Comparison of ENCODE assay signal across 8 mouse cellular contexts in genomic region chr8:111536978-111537764, GRCm38 (mm10). TPM values are rescaled to one million over a fixed set of nuclear protein-coding genes. Genes with fewer than 3 reads are reported as not detected.
A peak's percentile ranks its signal among the peaks of the same experiment; 100 is the strongest.
DNase-seq lines count a peak whose midpoint lies in the region; ATAC-seq lines count a peak whose summit lies in the region.

No protein-coding gene starts in this region.

- peak overlapping the region; percentile 95 for H3K4me3 ChIP-seq in forebrain, embryonic 12.5 days (replicated peaks)
- H3K4me3 ChIP-seq in hindbrain, embryonic 14.5 days (replicated peaks; ENCODE audit: low read length): peak overlapping the region; percentile 99

- H3K9ac ChIP-seq in forebrain, embryonic 12.5 days: peak overlapping the region; percentile 96
- H3K9ac ChIP-seq in hindbrain, embryonic 14.5 days: peak overlapping the region; percentile 100

- H3K36me3 ChIP-seq in forebrain, embryonic 12.5 days (replicated peaks): 0 out of 2 replicates have a peak, but pooled peaks cover 3% of the 10 kb centered on the region
- peaks cover 4% of the 10 kb centered on the region; the same call in 1 of the 2 replicates for H3K36me3 ChIP-seq in hindbrain, embryonic 14.5 days (replicated peaks; ENCODE audit: control insufficient read depth, insufficient read depth)

- peak overlapping the region; percentile 96 for H3K27ac ChIP-seq in forebrain, embryonic 12.5 days
- peak overlapping the region; percentile 96 for H3K27ac ChIP-seq in hindbrain, embryonic 14.5 days

- ATAC-seq in forebrain, embryonic 12.5 days (ENCODE audit: low FRiP score): peak; percentile 57
- ATAC-seq in hindbrain, embryonic 14.5 days (ENCODE audit: low FRiP score): peak; percentile 58

- DNase-seq in ES-CJ7 (ENCODE audit: low read depth, low spot score): peak; percentile 47
- peak; percentile 48 for DNase-seq in cerebellum, adult 11 months
- DNase-seq in hindbrain, embryonic 14.5 days (ENCODE audit: low spot score): no peak
- peak; percentile 37 to 50 for DNase-seq in left cerebral cortex, adult 18-20 months (ENCODE audit: low spot score in 2 of 2)
- DNase-seq in lung, postnatal 36 days: peak; percentile 61
- peak; percentile 59 to 63 for DNase-seq in right cerebral cortex, adult 2 months (ENCODE audit: low spot score in 2 of 2)
- DNase-seq in urinary bladder, adult 2 months (ENCODE audit: low spot score): peak; percentile 41

- H3K4me1 ChIP-seq in forebrain, embryonic 12.5 days: peaks cover 39% of the 10 kb centered on the region
- peaks cover 32% of the 10 kb centered on the region for H3K4me1 ChIP-seq in hindbrain, embryonic 14.5 days (replicated peaks; ENCODE audit: control insufficient read depth, insufficient read depth, low read length)

- H3K4me2 ChIP-seq in forebrain, embryonic 12.5 days: peak overlapping the region; percentile 86
- H3K4me2 ChIP-seq in hindbrain, embryonic 14.5 days (replicated peaks): peak overlapping the region; percentile 77

- no peaks in the 10 kb centered on the region for H3K9me3 ChIP-seq in forebrain, embryonic 12.5 days
- no peaks in the 10 kb centered on the region for H3K9me3 ChIP-seq in hindbrain, embryonic 14.5 days (ENCODE audit: control insufficient read depth, low read length)

- no peaks in the 10 kb centered on the region for H3K27me3 ChIP-seq in forebrain, embryonic 12.5 days
- no peaks in the 10 kb centered on the region for H3K27me3 ChIP-seq in hindbrain, embryonic 14.5 days (ENCODE audit: control insufficient read depth, insufficient read depth, low read length)

- WGBS in forebrain, embryonic 12.5 days: under 1% methylated on average over 58 of the region's 64 CpGs
- 1% methylated on average over 62 of the region's 64 CpGs for WGBS in hindbrain, embryonic 14.5 days

RNA-seq across cellular contexts. Expression of gene Znrf1, which starts 1.3 kb away (rescaled TPM):
- 71.8 and 73.8 TPM in 2 replicates for polyA plus RNA-seq in forebrain, embryonic 12.5 days (2016; fragmentation: Nextera tagmentation; extraction: Ambion mirVana)
- polyA plus RNA-seq in hindbrain, embryonic 14.5 days (2014; fragmentation: Nextera tagmentation; extraction: Ambion mirVana): 108 and 116 TPM in 2 replicates
- 100 to 1,000 TPM; 144 to 151 TPM for total RNA-seq in left cerebral cortex, adult 18-20 months (2021)
- polyA plus RNA-seq in urinary bladder, adult 2 months (2012; rRNA removed): 74.4 and 89.9 TPM in 2 replicates

RNA-seq across cellular contexts. Expression of gene Wdr59, which starts 15.3 kb away (rescaled TPM):
- polyA plus RNA-seq in forebrain, embryonic 12.5 days (2016; fragmentation: Nextera tagmentation; extraction: Ambion mirVana): 5.7 and 5.9 TPM in 2 replicates
- polyA plus RNA-seq in hindbrain, embryonic 14.5 days (2014; fragmentation: Nextera tagmentation; extraction: Ambion mirVana): 6.5 and 6.6 TPM in 2 replicates
- 10 to 100 TPM; 18.1 to 20.0 TPM for total RNA-seq in left cerebral cortex, adult 18-20 months (2021)
- polyA plus RNA-seq in urinary bladder, adult 2 months (2012; rRNA removed): 6.9 and 7.0 TPM in 2 replicates
